Mouse (Mus musculus) MEL (cell line): ENCODE measurements at regions not wholly inside any gene's neighbourhood (a gene's known extent, or its start where the extent isn't known, plus 50 kb on each side); places are given as distances from the start of the nearest gene placed in this dataset.

Experiments
- DNase-seq: peaks from one replicate; pipeline ENCODE4 v3.0.0; 2011; ENCODE audit warnings: low read depth, low spot score
- H3K27ac ChIP-seq: 2 replicates; pipeline ENCODE4 v1.5.1; 2012; ENCODE audit warnings: low read depth, mild to moderate bottlenecking, control low read depth, low read length, moderate library complexity; ENCODE audit not compliant: control insufficient read depth
- H3K27me3 ChIP-seq, 2 experiments: fragments of 150-350 bp in 1 of 2; sonication (generic) in 1 of 2; 2 replicates each; pipeline ENCODE4 v1.6.1; 2012; ENCODE audit warnings: low read length in 2 of 2, mild to moderate bottlenecking in 2 of 2, improper control_type of control experiment in 1 of 2, moderate library complexity in 1 of 2; ENCODE audit not compliant: insufficient read depth in 2 of 2, control insufficient read depth in 1 of 2
- H3K36me3 ChIP-seq, 2 experiments: 2 replicates each; pipeline ENCODE4 v1.6.1; 2012 to 2014; ENCODE audit warnings: low read length in 2 of 2, improper control_type of control experiment in 1 of 2, inconsistent platforms in 1 of 2, mild to moderate bottlenecking in 1 of 2; ENCODE audit not compliant: insufficient read depth in 2 of 2, control insufficient read depth in 1 of 2
- H3K4me1 ChIP-seq, 2 experiments: fragments of 150-350 bp in 1 of 2; sonication (generic) in 1 of 2; 2 replicates each; pipeline ENCODE4 v1.6.1; 2012; ENCODE audit warnings: low read length in 2 of 2, improper control_type of control experiment in 1 of 2, mild to moderate bottlenecking in 1 of 2; ENCODE audit not compliant: insufficient read depth in 2 of 2, control insufficient read depth in 1 of 2
- H3K4me3 ChIP-seq, 2 experiments: fragments of 150-350 bp in 1 of 2; sonication (generic) in 1 of 2; 2 replicates each; pipeline ENCODE4 v1.5.1; 2012; ENCODE audit warnings: low read depth in 2 of 2, low read length in 2 of 2, mild to moderate bottlenecking in 2 of 2, moderate library complexity in 2 of 2, control low read depth in 1 of 2, improper control_type of control experiment in 1 of 2; ENCODE audit not compliant: control insufficient read depth in 1 of 2, insufficient read depth in 1 of 2
- H3K79me2 ChIP-seq: 2 replicates; pipeline ENCODE4 v1.6.1; 2012; ENCODE audit warnings: mild to moderate bottlenecking, low read length, moderate library complexity; ENCODE audit not compliant: control insufficient read depth, poor library complexity, insufficient read depth
- H3K9ac ChIP-seq: 2 replicates; pipeline ENCODE4 v1.6.1; 2012; ENCODE audit warnings: low read depth, mild to moderate bottlenecking, control low read depth, low read length, moderate library complexity; ENCODE audit not compliant: control insufficient read depth, poor library complexity, severe bottlenecking
- H3K9me3 ChIP-seq: fragments of 150-350 bp; sonication (generic); replicated peaks from 2 replicates; pipeline ENCODE4 v1.6.1; 2012; ENCODE audit warnings: mild to moderate bottlenecking, low read length, improper control_type of control experiment, moderate library complexity; ENCODE audit not compliant: insufficient read depth
- CHD1 ChIP-seq: IDR thresholded peaks from 2 replicates; pipeline ENCODE4 v1.6.1; 2012; ENCODE audit warnings: low read depth, mild to moderate bottlenecking, inconsistent platforms, low read length, improper control_type of control experiment
- CTCF ChIP-seq, 3 experiments: IDR thresholded peaks in 2 of 3; conservative IDR thresholded peaks in 1 of 3; 2 replicates each; pipeline ENCODE4 v1.5.1; 2011 to 2012; ENCODE audit warnings: low read length in 3 of 3, low read depth in 2 of 3, mild to moderate bottlenecking in 2 of 3, improper control_type of control experiment in 1 of 3, inconsistent platforms in 1 of 3, mixed read lengths in 1 of 3, moderate library complexity in 1 of 3; ENCODE audit not compliant: control insufficient read depth in 1 of 3, insufficient read depth in 1 of 3, poor library complexity in 1 of 3, severe bottlenecking in 1 of 3
- GABPA ChIP-seq: IDR thresholded peaks from 2 replicates; pipeline ENCODE4 v1.6.1; 2012; ENCODE audit warnings: low read depth, mild to moderate bottlenecking, inconsistent platforms, low read length, improper control_type of control experiment, moderate library complexity
- GATA1 ChIP-seq: IDR thresholded peaks from 2 replicates; pipeline ENCODE4 v1.6.1; 2011; ENCODE audit warnings: low read depth, low read length, improper control_type of control experiment
- MAFK ChIP-seq: IDR thresholded peaks from 2 replicates; pipeline ENCODE4 v1.6.1; 2011; ENCODE audit warnings: low read depth, mild to moderate bottlenecking, low read length, improper control_type of control experiment, borderline replicate concordance
- MAX ChIP-seq: IDR thresholded peaks from 2 replicates; pipeline ENCODE4 v1.6.1; 2011; ENCODE audit warnings: low read length, improper control_type of control experiment
- MYC ChIP-seq: IDR thresholded peaks from 2 replicates; pipeline ENCODE4 v1.6.1; 2011; ENCODE audit warnings: low read depth, mild to moderate bottlenecking, low read length, improper control_type of control experiment, moderate library complexity
- NRF1 ChIP-seq: IDR thresholded peaks from 2 replicates; pipeline ENCODE4 v1.6.1; 2014; ENCODE audit warnings: low read depth, mild to moderate bottlenecking, inconsistent platforms, low read length, improper control_type of control experiment, moderate library complexity; ENCODE audit not compliant: poor library complexity, insufficient read depth, severe bottlenecking
- POLR2A ChIP-seq, 2 experiments: IDR thresholded peaks; 2 replicates each; pipeline ENCODE4 v1.6.1; 2011 to 2012; ENCODE audit warnings: low read length in 2 of 2, mild to moderate bottlenecking in 2 of 2, control low read depth in 1 of 2, improper control_type of control experiment in 1 of 2, low read depth in 1 of 2, moderate library complexity in 1 of 2; ENCODE audit not compliant: control insufficient read depth in 1 of 2, insufficient read depth in 1 of 2, poor library complexity in 1 of 2
- SIN3A ChIP-seq: IDR thresholded peaks from 2 replicates; pipeline ENCODE4 v1.6.1; 2012; ENCODE audit warnings: low read length, improper control_type of control experiment, inconsistent platforms
- TBP ChIP-seq: IDR thresholded peaks from 2 replicates; pipeline ENCODE4 v1.8.0; 2011; ENCODE audit warnings: low read depth, low read length, improper control_type of control experiment
- UBTF ChIP-seq: IDR thresholded peaks from 2 replicates; pipeline ENCODE4 v1.6.1; 2012; ENCODE audit warnings: low read depth, mild to moderate bottlenecking, inconsistent platforms, low read length, improper control_type of control experiment, moderate library complexity, borderline replicate concordance; ENCODE audit not compliant: insufficient read depth
- USF2 ChIP-seq, 2 experiments: IDR thresholded peaks; 2 replicates each; pipeline ENCODE4 v1.6.1; 2011 to 2012; ENCODE audit warnings: improper control_type of control experiment in 2 of 2, low read length in 2 of 2, borderline replicate concordance in 1 of 2, inconsistent platforms in 1 of 2, low read depth in 1 of 2, mild to moderate bottlenecking in 1 of 2; ENCODE audit not compliant: insufficient read depth in 1 of 2
- ZMIZ1 ChIP-seq: IDR thresholded peaks from 2 replicates; pipeline ENCODE4 v1.6.1; 2012; ENCODE audit warnings: low read depth, mild to moderate bottlenecking, inconsistent platforms, low read length, improper control_type of control experiment, moderate library complexity
- ZNF384 ChIP-seq: IDR thresholded peaks from 2 replicates; pipeline ENCODE4 v1.6.1; 2012; ENCODE audit warnings: low read depth, mild to moderate bottlenecking, inconsistent platforms, low read length, improper control_type of control experiment

GRCm38 (mm10) chr14:92622953-92623352 lies 1267.5 kb downstream of the Pcdh9 start:
- no peaks in the 10 kb centered on the region for H3K79me2 ChIP-seq
- H3K27ac ChIP-seq: no peak overlapping the region
- no peaks in the 10 kb centered on the region for H3K9me3 ChIP-seq
- H3K36me3 ChIP-seq: no peaks in the 10 kb centered on the region
- no peak for DNase-seq
- no peak overlapping the region for H3K9ac ChIP-seq
- no peaks in the 10 kb centered on the region for H3K4me1 ChIP-seq
- TF ChIP-seq POLR2A (IDR thresholded peaks at IDR 0.05; ENCODE audit: control insufficient read depth in 1 of 2, insufficient read depth in 1 of 2, low read depth in 1 of 2, low read length in 2 of 2, poor library complexity in 1 of 2): no peak
- no peak for TF ChIP-seq SIN3A
- TF ChIP-seq NRF1: no peak
- TF ChIP-seq MYC: no peak
- TF ChIP-seq MAX: no peak
- no peak for TF ChIP-seq GATA1
- TF ChIP-seq, all 39 proteins: peak for 0
- no peaks in the 10 kb centered on the region for H3K27me3 ChIP-seq
- H3K4me3 ChIP-seq: no peak overlapping the region

- Histone ChIP-seq H3K4me3 (no peak overlapping the region), H3K4me1 (no peaks in the 10 kb centered on the region), H3K9me3 (no peaks in the 10 kb centered on the region), H3K36me3 (no peaks in the 10 kb centered on the region), H3K27ac (no peak overlapping the region), H3K79me2 (no peaks in the 10 kb centered on the region), H3K9ac (no peak overlapping the region), H3K27me3 (no peaks in the 10 kb centered on the region)
- DNase-seq: no peak
- no peak for TF ChIP-seq ZMIZ1
Observed at GRCm38 (mm10) chr14:92615605-92616004, 1274.9 kb downstream of the Pcdh9 start.

- no peaks in the 10 kb centered on the region for H3K79me2 ChIP-seq
- DNase-seq: no peak
- H3K4me3 ChIP-seq: no peak overlapping the region
- no peak overlapping the region for H3K9ac ChIP-seq
- H3K27ac ChIP-seq: no peak overlapping the region
- H3K9me3 ChIP-seq: no peaks in the 10 kb centered on the region
- peaks cover 0 to under 1% of the 10 kb centered on the region in 2 experiments; a peak in 1 of 4 replicates for H3K4me1 ChIP-seq
- TF ChIP-seq GATA1 (no peak), UBTF (no peak), ZNF384 (no peak), GABPA (no peak), TBP (no peak), USF2 (IDR thresholded peaks at IDR 0.05; ENCODE audit: borderline replicate concordance in 1 of 2, insufficient read depth in 1 of 2, low read depth in 1 of 2, low read length in 2 of 2) (no peak), POLR2A (IDR thresholded peaks at IDR 0.05; ENCODE audit: control insufficient read depth in 1 of 2, insufficient read depth in 1 of 2, low read depth in 1 of 2, low read length in 2 of 2, poor library complexity in 1 of 2) (no peak), MAFK (no peak), CTCF (IDR thresholded peaks at IDR 0.05 in 2 of 3, conservative IDR thresholded peaks at IDR 0.05 in 1 of 3; ENCODE audit: control insufficient read depth in 1 of 3, insufficient read depth in 1 of 3, low read depth in 2 of 3, low read length in 3 of 3, poor library complexity in 1 of 3, severe bottlenecking in 1 of 3) (no peak), NRF1 (no peak), SIN3A (no peak), CHD1 (no peak)
- H3K27me3 ChIP-seq: no peaks in the 10 kb centered on the region
- H3K36me3 ChIP-seq: 0 out of 4 replicates have a peak, but pooled peaks cover 0 to 2% of the 10 kb centered on the region in 2 experiments
Observed at GRCm38 (mm10) chr14:92593724-92594123, 1296.8 kb downstream of the Pcdh9 start.
